Mouse (Mus musculus) E14TG2a.4 (cell line): Measurements from ENCODE around the gene Wdr46.

Experiments
- CTCF ChIP-seq: conservative IDR thresholded peaks from 2 replicates; pipeline ENCODE4 v1.5.1; 2014; ENCODE audit warnings: low read length
- NANOG ChIP-seq: IDR thresholded peaks from 2 replicates; pipeline ENCODE4 v1.6.1; 2014; ENCODE audit warnings: borderline replicate concordance, low read length, mixed read lengths
- POU5F1 ChIP-seq: IDR thresholded peaks from 2 replicates; pipeline ENCODE4 v1.6.1; 2014; ENCODE audit warnings: low read length, borderline replicate concordance

GRCm38 (mm10) chr17:33957493-33957892 lies 17.0 kb downstream of the Wdr46 start:
- TF ChIP-seq CTCF (no peak), POU5F1 (no peak), NANOG (no peak)
